Mouse (Mus musculus): Measurements from ENCODE around the gene Gm13279. TPM values are rescaled to one million over a fixed set of nuclear protein-coding genes. Genes with fewer than 3 reads are reported as not detected.
"Not testable (repeated sequence)": the region's sequence is repeated elsewhere in the genome, so short reads cannot be mapped to it uniquely, and the experiment has no call there.

The Gm13279 gene
- total RNA-seq, 2 experiments from 2014 or later = not detected

DNA sequence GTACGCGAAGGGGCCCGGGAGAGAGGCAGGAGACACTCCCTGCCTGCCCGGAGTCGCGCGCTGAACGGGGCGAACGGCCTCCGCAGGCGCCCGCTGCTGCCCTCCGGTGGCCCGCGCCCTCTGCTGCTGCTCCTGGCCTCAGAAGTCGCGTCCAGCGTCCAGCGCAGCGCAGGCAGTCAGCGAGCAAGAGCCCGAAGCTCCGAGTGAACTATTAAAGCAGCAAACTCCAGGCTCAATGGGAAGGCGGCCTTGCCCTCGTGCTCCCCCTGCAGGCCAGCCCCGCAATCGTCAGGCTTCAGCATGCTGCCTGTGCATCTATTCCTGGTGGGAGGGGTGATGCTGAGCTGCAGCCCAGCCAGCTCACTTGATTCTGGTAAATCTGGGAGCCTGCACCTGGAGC is 5.9 kb upstream of the Gm13279 start, which contains the start of gene Gm13278:
Gene Gm13278 (plus strand): TSS at position 301 of the 400 bp plus-strand sequence.
- intact Hi-C loops (cut with DNase I); DNase-seq: not testable (repeated sequence)

DNA sequence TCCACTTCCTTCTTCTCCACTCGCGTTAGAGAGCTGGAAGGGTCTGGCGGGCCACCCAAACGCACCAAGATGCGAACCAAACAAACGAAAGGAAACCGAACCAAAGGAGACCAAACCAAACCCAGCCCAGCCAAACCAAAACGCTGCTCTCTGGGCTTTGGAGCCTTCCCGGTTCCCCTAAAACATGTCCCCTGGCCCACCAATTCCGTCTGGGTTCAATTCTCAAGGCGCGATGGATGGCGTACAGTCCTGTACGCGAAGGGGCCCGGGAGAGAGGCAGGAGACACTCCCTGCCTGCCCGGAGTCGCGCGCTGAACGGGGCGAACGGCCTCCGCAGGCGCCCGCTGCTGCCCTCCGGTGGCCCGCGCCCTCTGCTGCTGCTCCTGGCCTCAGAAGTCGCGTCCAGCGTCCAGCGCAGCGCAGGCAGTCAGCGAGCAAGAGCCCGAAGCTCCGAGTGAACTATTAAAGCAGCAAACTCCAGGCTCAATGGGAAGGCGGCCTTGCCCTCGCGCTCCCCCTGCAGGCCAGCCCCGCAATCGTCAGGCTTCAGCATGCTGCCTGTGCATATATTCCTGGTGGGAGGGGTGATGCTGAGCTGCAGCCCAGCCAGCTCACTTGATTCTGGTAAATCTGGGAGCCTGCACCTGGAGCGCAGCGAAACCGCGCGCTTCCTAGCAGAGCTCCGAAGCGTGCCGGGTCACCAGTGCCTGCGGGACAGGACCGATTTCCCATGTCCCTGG is 3.1 kb upstream of the Gm13279 start, which contains the start of gene Gm13275:
Gene Gm13275 (plus strand): TSS at position 552 of the 740 bp plus-strand sequence.
- intact Hi-C loops (cut with DNase I) = not testable (repeated sequence)

DNA sequence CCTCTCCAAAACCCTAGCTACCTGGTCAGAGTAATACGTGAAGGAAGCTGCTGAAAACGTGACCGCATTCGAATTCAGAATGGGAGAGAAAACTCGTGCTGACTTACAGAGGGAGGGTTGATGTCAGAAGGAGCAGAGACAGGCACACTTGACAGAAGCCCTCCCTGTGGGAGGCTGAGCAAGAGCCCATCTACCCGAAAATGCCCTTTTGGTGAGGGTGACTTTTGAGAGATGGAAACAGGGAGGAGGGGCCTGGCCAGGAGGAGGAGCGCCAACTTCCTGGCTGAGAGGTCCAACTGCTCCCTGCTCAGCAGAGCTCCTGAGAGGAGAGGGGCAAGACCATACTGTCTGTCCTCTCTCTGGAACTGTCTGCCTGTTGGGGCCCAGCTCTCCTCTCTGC is 2.2 kb downstream of the Gm13279 start, which contains the start of gene Gm13285:
Gene Gm13285 (plus strand): TSS at position 301 of the 400 bp plus-strand sequence.
- DNase-seq; intact Hi-C loops (cut with DNase I): not testable (repeated sequence)

More for the DNA sequence above, 3.1 kb upstream of the Gm13279 start, which contains the start of gene Gm13275:
- DNase-seq = peak; percentile 67 to 87

DNA sequence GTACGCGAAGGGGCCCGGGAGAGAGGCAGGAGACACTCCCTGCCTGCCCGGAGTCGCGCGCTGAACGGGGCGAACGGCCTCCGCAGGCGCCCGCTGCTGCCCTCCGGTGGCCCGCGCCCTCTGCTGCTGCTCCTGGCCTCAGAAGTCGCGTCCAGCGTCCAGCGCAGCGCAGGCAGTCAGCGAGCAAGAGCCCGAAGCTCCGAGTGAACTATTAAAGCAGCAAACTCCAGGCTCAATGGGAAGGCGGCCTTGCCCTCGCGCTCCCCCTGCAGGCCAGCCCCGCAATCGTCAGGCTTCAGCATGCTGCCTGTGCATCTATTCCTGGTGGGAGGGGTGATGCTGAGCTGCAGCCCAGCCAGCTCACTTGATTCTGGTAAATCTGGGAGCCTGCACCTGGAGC is 5.8 kb downstream of the Gm13279 start, which contains the start of gene Gm13287:
Gene Gm13287 (plus strand): TSS at position 301 of the 400 bp plus-strand sequence.
- DNase-seq; intact Hi-C loops (cut with DNase I): not testable (repeated sequence)

DNA sequence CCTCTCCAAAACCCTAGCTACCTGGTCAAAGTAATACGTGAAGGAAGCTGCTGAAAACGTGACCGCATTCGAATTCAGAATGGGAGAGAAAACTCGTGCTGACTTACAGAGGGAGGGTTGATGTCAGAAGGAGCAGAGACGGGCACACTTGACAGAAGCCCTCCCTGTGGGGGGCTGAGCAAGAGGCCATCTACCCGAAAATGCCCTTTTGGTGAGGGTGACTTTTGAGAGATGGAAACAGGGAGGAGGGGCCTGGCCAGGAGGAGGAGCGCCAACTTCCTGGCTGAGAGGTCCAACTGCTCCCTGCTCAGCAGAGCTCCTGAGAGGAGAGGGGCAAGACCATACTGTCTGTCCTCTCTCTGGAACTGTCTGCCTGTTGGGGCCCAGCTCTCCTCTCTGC is 8.0 kb downstream of the Gm13279 start, which contains the start of gene Gm13288:
Gene Gm13288 (plus strand): TSS at position 301 of the 400 bp plus-strand sequence.
- DNase-seq; intact Hi-C loops (cut with DNase I): not testable (repeated sequence)

DNA sequence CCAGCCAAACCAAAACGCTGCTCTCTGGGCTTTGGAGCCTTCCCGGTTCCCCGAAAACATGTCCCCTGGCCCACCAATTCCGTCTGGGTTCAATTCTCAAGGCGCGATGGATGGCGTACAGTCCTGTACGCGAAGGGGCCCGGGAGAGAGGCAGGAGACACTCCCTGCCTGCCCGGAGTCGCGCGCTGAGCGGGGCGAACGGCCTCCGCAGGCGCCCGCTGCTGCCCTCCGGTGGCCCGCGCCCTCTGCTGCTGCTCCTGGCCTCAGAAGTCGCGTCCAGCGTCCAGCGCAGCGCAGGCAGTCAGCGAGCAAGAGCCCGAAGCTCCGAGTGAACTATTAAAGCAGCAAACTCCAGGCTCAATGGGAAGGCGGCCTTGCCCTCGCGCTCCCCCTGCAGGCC is 8.6 kb downstream of the Gm13279 start:
- intact Hi-C loops (cut with DNase I) = not testable (repeated sequence)
- peak; percentile 23 to 29 for DNase-seq

DNA sequence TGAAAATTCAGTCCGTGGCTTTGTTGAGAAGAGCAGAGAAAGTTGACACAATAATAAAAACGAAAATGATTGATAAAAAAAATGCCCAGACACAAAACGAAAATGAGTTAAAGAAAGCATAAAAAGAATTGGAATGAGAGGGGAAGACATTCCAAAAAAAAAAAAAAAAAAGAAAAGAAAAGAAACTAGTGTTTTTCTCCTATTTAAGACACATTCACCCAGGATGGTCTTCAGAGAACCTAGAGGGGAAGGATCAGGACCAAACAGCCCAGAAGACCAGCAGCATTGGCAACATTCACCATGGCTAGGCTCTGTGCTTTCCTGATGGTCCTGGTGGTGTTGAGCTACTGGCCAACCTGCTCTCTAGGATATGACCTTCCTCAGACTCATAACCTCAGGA is 18.7 kb downstream of the Gm13279 start, which contains the start of gene Ifna7:
Gene Ifna7 (plus strand): TSS at position 301 of the 400 bp plus-strand sequence.
- DNase-seq = no peak
- intact Hi-C loops (cut with DNase I) = no loop called here

DNA sequence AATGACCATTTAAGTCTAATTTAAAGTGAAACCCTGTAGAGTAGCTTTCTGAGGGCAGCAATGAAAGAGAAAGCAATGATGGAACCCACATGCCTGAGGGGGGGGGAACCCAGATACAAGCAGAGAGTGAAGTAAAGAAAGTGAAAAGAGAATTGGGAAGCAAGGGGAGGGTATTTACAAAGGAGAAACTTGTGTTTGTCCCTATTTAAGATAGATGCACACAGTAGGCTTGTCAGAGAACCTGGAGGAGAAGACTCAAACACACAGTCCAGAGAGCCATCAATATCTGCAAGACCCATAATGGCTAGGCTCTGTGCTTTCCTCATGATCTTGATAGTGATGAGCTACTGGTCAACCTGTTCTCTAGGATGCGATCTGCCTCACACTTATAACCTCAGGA is 22.5 kb downstream of the Gm13279 start, which contains the start of gene Ifna11:
Gene Ifna11 (plus strand): TSS at position 301 of the 400 bp plus-strand sequence.
- intact Hi-C loops (cut with DNase I) = loop anchor here (5.0 kb wide), 1 partner anchor 137 kb away; the partner anchor contains the start of gene Ifna2
- DNase-seq = no peak

DNA sequence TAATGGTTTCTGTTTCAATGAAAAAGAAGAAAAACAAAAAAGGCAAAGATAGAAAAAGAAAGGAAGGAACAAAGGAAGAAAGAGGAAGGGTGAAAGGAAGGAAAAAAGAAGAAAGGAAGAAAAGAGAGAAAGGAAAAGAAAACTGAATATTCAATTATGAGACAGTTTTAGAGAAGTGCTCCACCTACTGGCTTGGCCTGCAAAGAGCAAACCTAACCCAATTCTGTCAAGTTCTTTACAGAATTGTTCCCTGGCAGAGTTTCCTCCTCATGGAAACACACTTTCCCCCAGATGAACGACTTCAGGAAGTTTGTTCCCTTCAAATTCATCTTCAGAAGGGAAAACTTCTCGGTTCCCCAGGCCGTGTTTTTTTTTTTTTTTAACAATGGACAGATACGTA is 25.8 kb downstream of the Gm13279 start:
- no peak for DNase-seq
- intact Hi-C loops (cut with DNase I) = loop anchor here (5.0 kb wide), 1 partner anchor 141 kb away; the partner anchor contains the start of gene Ifna2

DNA sequence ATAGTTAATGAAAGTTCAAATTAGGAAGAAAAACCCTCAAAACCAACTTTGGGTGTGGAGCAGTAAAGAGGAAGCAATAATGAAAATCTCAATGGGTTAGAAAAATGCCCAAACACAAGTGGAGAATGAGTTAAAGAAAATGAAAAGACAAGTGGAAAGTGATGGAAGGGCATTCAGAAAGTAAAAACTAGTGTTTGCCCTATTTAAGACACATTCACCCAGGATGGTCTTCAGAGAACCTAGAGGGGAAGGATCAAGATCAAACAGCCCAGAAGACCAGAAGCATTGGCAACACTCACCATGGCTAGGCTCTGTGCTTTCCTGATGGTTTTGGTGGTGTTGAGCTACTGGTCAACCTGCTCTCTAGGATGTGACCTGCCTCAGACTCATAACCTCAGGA is 29.9 kb downstream of the Gm13279 start, which contains the start of gene Ifna6:
Gene Ifna6 (plus strand): TSS at position 301 of the 400 bp plus-strand sequence.
- DNase-seq; intact Hi-C loops (cut with DNase I): not testable (repeated sequence)

DNA sequence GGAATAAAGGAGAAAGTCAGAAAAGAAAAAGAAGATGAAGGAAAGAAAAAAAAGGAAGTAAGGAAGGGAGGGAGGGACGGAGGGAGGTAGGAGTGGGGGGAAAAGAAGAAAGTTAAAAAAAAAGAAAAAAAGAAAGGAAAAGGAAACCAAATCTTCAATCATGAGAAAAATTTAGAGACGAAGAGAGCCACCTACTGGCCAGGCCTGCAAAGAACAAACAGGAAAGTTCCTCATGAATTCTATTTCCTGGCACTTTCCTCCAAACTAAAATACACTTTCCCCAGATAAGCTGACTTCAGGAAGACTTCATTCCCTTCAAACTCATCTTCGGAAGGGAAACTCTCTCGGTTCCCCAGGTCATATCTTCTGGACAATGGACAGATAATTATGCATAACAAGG is 33.3 kb downstream of the Gm13279 start:
- intact Hi-C loops (cut with DNase I) = no loop called here
- DNase-seq = peak; percentile 3 to 14

DNA sequence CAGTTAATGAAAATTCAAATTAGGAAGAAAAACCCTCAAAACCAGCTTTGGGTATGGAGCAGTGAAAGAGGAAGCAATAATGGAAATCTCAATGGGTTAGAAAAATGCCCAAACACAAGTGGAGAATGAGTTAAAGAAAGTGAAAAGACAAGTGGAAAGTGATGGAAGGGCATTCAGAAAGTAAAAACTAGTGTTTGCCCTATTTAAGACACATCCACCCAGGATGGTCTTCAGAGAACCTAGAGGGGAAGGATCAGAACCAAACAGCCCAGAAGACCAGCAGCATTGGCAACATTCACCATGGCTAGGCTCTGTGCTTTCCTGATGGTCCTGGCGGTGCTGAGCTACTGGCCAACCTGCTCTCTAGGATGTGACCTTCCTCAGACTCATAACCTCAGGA is 38.0 kb downstream of the Gm13279 start, which contains the start of gene Ifna5:
Gene Ifna5 (plus strand): TSS at position 301 of the 400 bp plus-strand sequence.
- DNase-seq; intact Hi-C loops (cut with DNase I): not testable (repeated sequence)

DNA sequence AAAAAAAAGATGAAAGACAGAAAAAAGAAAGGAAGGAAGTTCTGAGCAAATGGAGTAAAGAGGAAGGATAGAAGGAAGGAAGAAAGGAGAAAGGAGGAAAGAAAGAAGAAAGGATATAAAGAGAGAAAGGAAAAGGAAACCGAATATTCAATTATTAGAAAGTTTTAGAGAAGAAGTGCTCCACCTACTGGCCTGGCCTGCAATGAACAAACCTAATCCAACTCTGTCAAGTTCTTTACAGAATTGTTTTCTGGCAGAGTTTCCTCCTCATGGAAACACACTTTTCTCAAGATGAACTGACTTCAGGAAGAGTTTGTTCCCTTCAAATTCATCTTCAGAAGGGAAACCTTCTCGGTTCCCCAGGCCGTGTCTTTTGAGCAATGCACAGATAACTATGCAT is 41.6 kb downstream of the Gm13279 start:
- peak in 1 of 2 experiments; percentile 5 for DNase-seq
- intact Hi-C loops (cut with DNase I) = no loop called here

DNA sequence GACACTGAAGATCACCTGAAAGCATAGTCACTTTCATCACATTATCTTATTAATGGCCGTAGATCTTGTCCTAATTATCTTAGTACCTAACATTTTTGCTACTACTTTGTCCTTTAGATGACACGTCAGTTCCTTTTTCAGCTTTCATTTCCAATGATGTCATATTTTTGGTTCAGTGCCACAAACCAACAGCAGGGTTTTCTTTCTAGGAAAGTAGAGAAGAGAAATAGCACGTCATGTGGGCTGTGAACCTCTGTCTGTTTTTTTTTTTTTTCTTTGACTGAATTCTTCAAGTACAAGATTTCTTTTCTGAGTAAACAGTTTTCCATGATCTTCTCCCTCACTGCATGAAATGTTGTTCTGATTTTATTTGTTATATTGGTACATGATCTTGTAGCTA is 42.9 kb downstream of the Gm13279 start:
- DNase-seq = no peak
- intact Hi-C loops (cut with DNase I) = no loop called here

DNA sequence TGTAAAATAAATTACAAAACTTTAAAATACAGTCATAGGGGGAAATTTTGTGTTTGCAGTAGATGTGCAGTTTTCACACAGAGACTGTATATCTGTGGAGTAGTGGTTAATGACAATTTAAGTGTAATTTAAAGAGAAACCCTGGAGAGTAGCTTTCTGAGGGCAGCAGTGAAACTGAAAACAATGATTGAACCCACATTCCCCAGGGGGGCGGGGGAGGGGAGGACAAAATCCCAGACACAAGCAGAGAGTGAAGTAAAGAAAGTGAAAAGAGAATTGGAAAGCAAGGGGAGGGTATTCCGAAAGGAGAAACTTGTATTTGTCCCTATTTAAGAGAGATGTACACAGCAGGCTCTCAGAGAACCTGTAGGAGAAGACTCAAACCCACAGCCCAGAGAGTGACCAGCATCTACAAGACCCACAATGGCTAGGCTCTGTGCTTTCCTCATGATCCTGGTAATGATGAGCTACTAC is 44.3 kb downstream of the Gm13279 start, which contains the start of gene Ifna4:
Gene Ifna4 (plus strand): TSS at position 424 of the 474 bp plus-strand sequence.
- DNase-seq = no peak
- intact Hi-C loops (cut with DNase I) = no loop called here

DNA sequence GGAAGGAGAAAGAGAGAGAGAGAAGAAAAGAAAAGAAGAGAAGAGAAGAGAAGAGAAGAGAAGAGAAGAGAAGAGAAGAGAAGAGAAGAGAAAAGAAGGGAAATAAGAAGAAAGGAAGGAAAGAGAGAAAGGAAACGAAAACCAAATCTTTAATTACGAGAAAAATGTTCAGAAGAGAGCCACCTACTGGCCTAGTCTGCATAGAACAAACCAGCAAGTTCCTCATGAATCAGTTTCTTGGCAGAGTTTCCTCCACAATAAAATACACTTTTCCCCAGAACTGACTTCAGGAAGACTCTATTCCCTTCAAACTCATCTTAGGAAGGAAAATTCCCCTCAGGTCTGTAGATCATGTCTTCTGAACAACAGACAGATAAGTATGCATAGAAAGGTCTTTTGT is 48.1 kb downstream of the Gm13279 start:
- intact Hi-C loops (cut with DNase I) = no loop called here

More for the DNA sequence above, 48.1 kb downstream of the Gm13279 start:
- no peak for DNase-seq

Other genes with a start within 250 kb of the Gm13279 start
- gene Ifna15, start 239.2 kb upstream of the Gm13279 start, total RNA-seq (2021) = not detected
- gene Ifna14, start 225.6 kb upstream of the Gm13279 start, total RNA-seq (2021) = not detected
- not detected for gene Ifna9, start 205.0 kb upstream of the Gm13279 start, total RNA-seq (2021)
- not detected for gene Ifna12, start 194.0 kb upstream of the Gm13279 start, total RNA-seq (2021)
- not detected for gene C87499, start 163.0 kb upstream of the Gm13279 start, total RNA-seq (2021)
- gene Ifna13, start 152.9 kb upstream of the Gm13279 start, total RNA-seq (2021) = not detected
- not detected for gene Ifna16, start 120.5 kb upstream of the Gm13279 start, total RNA-seq (2021)
- gene Ifna2, start 113.5 kb upstream of the Gm13279 start, total RNA-seq (2021) = not detected
- not detected for gene Ifnab, start 106.0 kb upstream of the Gm13279 start, total RNA-seq (2021)
- gene Gm26566, start 75.6 kb upstream of the Gm13279 start, total RNA-seq (2021) = under 1 TPM; 0.39 to 0.43 TPM
- gene Klhl9, start 74.9 kb upstream of the Gm13279 start, total RNA-seq (2021) = 10 to 100 TPM; 69.3 to 71.1 TPM
- gene Gm13271, start 42.5 kb upstream of the Gm13279 start, total RNA-seq (2021) = not detected
- gene Gm13283, start 37.3 kb upstream of the Gm13279 start, total RNA-seq (2021) = not detected
- not detected for gene Gm13290, start 23.6 kb upstream of the Gm13279 start, total RNA-seq (2021)
- not detected for gene Gm13289, start 20.5 kb upstream of the Gm13279 start, total RNA-seq (2021)
- gene Gm13272, start 17.5 kb upstream of the Gm13279 start, total RNA-seq (2021) = not detected
- gene Ifnz, start 15.3 kb upstream of the Gm13279 start, total RNA-seq (2021) = not detected
- not detected for gene Gm13276, start 11.7 kb upstream of the Gm13279 start, total RNA-seq (2021)
- not detected for gene Gm13277, start 8.8 kb upstream of the Gm13279 start, total RNA-seq (2021)
- gene Gm13278, start 5.8 kb upstream of the Gm13279 start, total RNA-seq (2021) = not detected
- gene Gm13275, start 2.9 kb upstream of the Gm13279 start, total RNA-seq (2021) = not detected
- gene Gm13285, start 2.3 kb downstream of the Gm13279 start, total RNA-seq (2021) = under 1 TPM; 0.19 TPM
- gene Gm13287, start 5.9 kb downstream of the Gm13279 start, total RNA-seq (2021) = not detected
- not detected for gene Gm13288, start 8.1 kb downstream of the Gm13279 start, total RNA-seq (2021)
- not detected for gene Ifna7, start 18.8 kb downstream of the Gm13279 start, total RNA-seq (2021)
- not detected for gene Ifna11, start 22.6 kb downstream of the Gm13279 start, total RNA-seq (2021)
- gene Ifna6, start 30.0 kb downstream of the Gm13279 start, total RNA-seq (2021) = not detected
- gene Ifna5, start 38.1 kb downstream of the Gm13279 start, total RNA-seq (2021) = not detected
- not detected for gene Ifna4, start 44.5 kb downstream of the Gm13279 start, total RNA-seq (2021)
- gene Ifna1, start 52.7 kb downstream of the Gm13279 start, total RNA-seq (2021) = not detected
- gene Ifne, start 82.8 kb downstream of the Gm13279 start, total RNA-seq (2021) = not detected